Mouse (Mus musculus) limb, embryonic 15.5 days (tissue): Measurements from ENCODE around the gene Xylb. TPM values are rescaled to one million over a fixed set of nuclear protein-coding genes. Genes with fewer than 3 reads are reported as not detected.
"Not testable (repeated sequence)": the region's sequence is repeated elsewhere in the genome, so short reads cannot be mapped to it uniquely, and the experiment has no call there.

Experiments used
- ATAC-seq: fragments of 200-750 bp; cut with Nextera tagmentation; 2 replicates; pipeline ENCODE4 v1.8.0; 2017; ENCODE audit warnings: low read depth, moderate TSS enrichment; ENCODE audit not compliant: insufficient number of reproducible peaks, low FRiP score, low TSS enrichment
- H3K27ac ChIP-seq: fragments of 300-500 bp; sonication (generic); 2 replicates; pipeline ENCODE4 v1.5.1; 2015; ENCODE audit warnings: moderate library complexity, mild to moderate bottlenecking, inconsistent platforms
- H3K27me3 ChIP-seq: fragments of 300-500 bp; sonication (generic); 2 replicates; pipeline ENCODE4 v1.6.1; 2015; ENCODE audit warnings: inconsistent platforms
- H3K36me3 ChIP-seq: fragments of 300-500 bp; sonication (generic); 2 replicates; pipeline ENCODE4 v1.6.1; 2015; ENCODE audit warnings: inconsistent platforms
- H3K4me1 ChIP-seq: fragments of 300-500 bp; sonication (generic); 2 replicates; pipeline ENCODE4 v1.6.1; 2015; ENCODE audit warnings: inconsistent platforms
- H3K4me2 ChIP-seq: fragments of 300-500 bp; sonication (generic); 2 replicates; pipeline ENCODE4 v1.6.1; 2015; ENCODE audit warnings: mild to moderate bottlenecking, inconsistent platforms
- H3K4me3 ChIP-seq: fragments of 300-500 bp; sonication (generic); 2 replicates; pipeline ENCODE4 v1.5.1; 2015; ENCODE audit warnings: mild to moderate bottlenecking, inconsistent platforms
- H3K9ac ChIP-seq: fragments of 300-500 bp; sonication (generic); 2 replicates; pipeline ENCODE4 v1.6.1; 2015; ENCODE audit warnings: inconsistent platforms
- H3K9me3 ChIP-seq: fragments of 300-500 bp; sonication (generic); 2 replicates; pipeline ENCODE4 v1.6.1; 2016; ENCODE audit warnings: inconsistent platforms
- WGBS: fragments of 180-500 bp; shearing (Covaris S2); methylation state at CpG from one replicate; pipeline ENCODE4 v1.1.7; 2015; 5-methylcytosine and 5-hydroxymethylcytosine counted together
- polyA plus RNA-seq: library from polyadenylated mRNA; unstranded; fragments of >200 nt; fragmentation: Nextera tagmentation; extraction: Ambion mirVana; gene quantifications from 2 replicates; pipeline ENCODE4 v1.2.1, GENCODE M21; 2015

The Xylb gene
- polyA plus RNA-seq, 1 experiment from 2014 or later = 4.2 TPM

- Histone ChIP-seq H3K27ac (no peak overlapping the region), H3K36me3 (peaks cover 72% of the 10 kb centered on the region), H3K4me3 (no peak overlapping the region), H3K9ac (no peak overlapping the region), H3K9me3 (no peaks in the 10 kb centered on the region), H3K27me3 (no peaks in the 10 kb centered on the region), H3K4me1 (peaks cover 14% of the 10 kb centered on the region), H3K4me2 (no peak overlapping the region)
- no peak for ATAC-seq
- 96% methylated on average over 8 of the region's 8 CpGs for WGBS
Observed at GRCm38 (mm10) chr9:119346376-119346775, 10.8 kb upstream of the Xylb start.

DNA sequence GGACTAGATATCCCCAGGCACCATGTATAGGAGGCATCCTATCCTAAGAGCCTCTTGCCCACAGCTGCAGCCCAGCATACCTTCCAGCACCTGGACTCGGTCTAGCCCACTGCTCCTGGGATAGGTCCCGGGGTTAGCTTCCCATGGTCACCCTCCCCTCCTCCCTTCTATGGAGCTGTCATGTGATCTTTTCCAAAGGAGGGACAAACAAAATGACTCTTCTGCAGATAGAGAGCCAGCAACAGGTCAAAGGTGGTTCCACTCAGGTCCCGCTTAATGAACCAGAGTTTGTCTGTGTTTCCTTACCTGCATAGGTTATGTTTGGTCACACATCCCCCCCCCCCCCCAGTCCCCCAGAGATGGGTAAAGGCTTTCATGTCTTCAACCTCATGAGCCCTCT lies 6.7 kb upstream of the Xylb start:
- H3K36me3 ChIP-seq = peaks cover 50% of the 10 kb centered on the region

GRCm38 (mm10) chr9:119350947-119351705 lies 6.1 kb upstream of the Xylb start:
- no peak overlapping the region for H3K4me2 ChIP-seq
- H3K27me3 ChIP-seq = no peaks in the 10 kb centered on the region
- no peak overlapping the region for H3K9ac ChIP-seq
- no peak overlapping the region for H3K27ac ChIP-seq
- ATAC-seq = no peak
- no peak overlapping the region for H3K4me3 ChIP-seq
- H3K9me3 ChIP-seq = no peaks in the 10 kb centered on the region
- 87% methylated on average over 10 of the region's 10 CpGs for WGBS
- H3K36me3 ChIP-seq = peaks cover 44% of the 10 kb centered on the region
- H3K4me1 ChIP-seq = no peaks in the 10 kb centered on the region

More for the DNA sequence above, 6.7 kb upstream of the Xylb start:
- no peak overlapping the region for H3K4me2 ChIP-seq
- H3K4me3 ChIP-seq = no peak overlapping the region
- H3K27ac ChIP-seq = no peak overlapping the region
- no peak overlapping the region for H3K9ac ChIP-seq
- no peaks in the 10 kb centered on the region for H3K4me1 ChIP-seq
- H3K9me3 ChIP-seq = no peaks in the 10 kb centered on the region
- WGBS = 92% methylated on average over 3 of the region's 3 CpGs
- ATAC-seq = no peak
- H3K27me3 ChIP-seq = no peaks in the 10 kb centered on the region

- no peaks in the 10 kb centered on the region for H3K4me1 ChIP-seq
- no peaks in the 10 kb centered on the region for H3K27me3 ChIP-seq
- H3K27ac ChIP-seq = no peak overlapping the region
- no peak overlapping the region for H3K4me3 ChIP-seq
- no peak for ATAC-seq
- no peaks in the 10 kb centered on the region for H3K9me3 ChIP-seq
- 27% methylated on average over 4 of the region's 4 CpGs for WGBS
- no peak overlapping the region for H3K4me2 ChIP-seq
- H3K9ac ChIP-seq = no peak overlapping the region
- H3K36me3 ChIP-seq = peaks cover 36% of the 10 kb centered on the region
Observed at GRCm38 (mm10) chr9:119352060-119352459, 5.1 kb upstream of the Xylb start.

DNA sequence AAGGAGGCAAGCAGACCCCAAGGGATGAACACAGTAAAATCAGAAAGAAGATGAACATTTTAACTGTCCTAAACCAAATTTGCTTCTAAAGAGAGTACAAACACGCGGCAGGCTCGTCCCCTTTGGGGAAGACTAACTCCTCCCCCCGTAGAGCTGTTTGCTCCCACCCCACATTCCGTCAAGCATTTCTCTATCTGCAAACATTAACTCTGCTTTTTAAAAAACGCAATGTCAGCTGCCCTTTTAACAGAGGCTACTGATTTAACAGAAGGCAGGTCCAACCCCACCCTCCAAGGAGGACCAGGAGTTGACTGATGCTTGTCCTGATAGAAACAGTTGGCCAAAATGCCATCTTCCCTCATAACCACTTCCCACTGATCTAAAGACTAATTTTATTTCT lies 3.3 kb upstream of the Xylb start:
- 69% methylated on average over 6 of the region's 6 CpGs for WGBS
- no peak overlapping the region for H3K4me2 ChIP-seq
- H3K9ac ChIP-seq = no peak overlapping the region
- H3K4me3 ChIP-seq = no peak overlapping the region
- H3K36me3 ChIP-seq = peaks cover 20% of the 10 kb centered on the region
- H3K27me3 ChIP-seq = no peaks in the 10 kb centered on the region; the same call in 1 of the 2 replicates
- ATAC-seq = no peak
- H3K9me3 ChIP-seq = no peaks in the 10 kb centered on the region
- H3K4me1 ChIP-seq = peaks cover 7% of the 10 kb centered on the region; the same call in 1 of the 2 replicates
- no peak overlapping the region for H3K27ac ChIP-seq

- peaks cover 9% of the 10 kb centered on the region for H3K36me3 ChIP-seq
- no peak for ATAC-seq
- WGBS = 79% methylated on average over 6 of the region's 6 CpGs
- H3K9me3 ChIP-seq = no peaks in the 10 kb centered on the region
- peaks cover 7% of the 10 kb centered on the region; the same call in 1 of the 2 replicates for H3K4me1 ChIP-seq
- H3K27me3 ChIP-seq = no peaks in the 10 kb centered on the region; the same call in 1 of the 2 replicates
- H3K27ac ChIP-seq = no peak overlapping the region
- no peak overlapping the region for H3K9ac ChIP-seq
- H3K4me3 ChIP-seq = no peak overlapping the region
- H3K4me2 ChIP-seq = no peak overlapping the region
Observed at GRCm38 (mm10) chr9:119355943-119356342, 1.2 kb upstream of the Xylb start.

GRCm38 (mm10) chr9:119358058-119358429 lies 863 bp downstream of the Xylb start:
- Histone ChIP-seq H3K27me3 (no peaks in the 10 kb centered on the region; the same call in 1 of the 2 replicates), H3K4me2 (peak overlapping the region; percentile 94), H3K4me1 (peaks cover 7% of the 10 kb centered on the region; the same call in 1 of the 2 replicates), H3K27ac (no peak overlapping the region), H3K4me3 (peak overlapping the region; percentile 73), H3K9me3 (no peaks in the 10 kb centered on the region), H3K36me3 (no peaks in the 10 kb centered on the region), H3K9ac (0 out of 2 replicates have a peak overlapping the region, but pooled peaks have one; percentile 76)
- no peak for ATAC-seq
- 36% methylated on average over 9 of the region's 9 CpGs for WGBS

DNA sequence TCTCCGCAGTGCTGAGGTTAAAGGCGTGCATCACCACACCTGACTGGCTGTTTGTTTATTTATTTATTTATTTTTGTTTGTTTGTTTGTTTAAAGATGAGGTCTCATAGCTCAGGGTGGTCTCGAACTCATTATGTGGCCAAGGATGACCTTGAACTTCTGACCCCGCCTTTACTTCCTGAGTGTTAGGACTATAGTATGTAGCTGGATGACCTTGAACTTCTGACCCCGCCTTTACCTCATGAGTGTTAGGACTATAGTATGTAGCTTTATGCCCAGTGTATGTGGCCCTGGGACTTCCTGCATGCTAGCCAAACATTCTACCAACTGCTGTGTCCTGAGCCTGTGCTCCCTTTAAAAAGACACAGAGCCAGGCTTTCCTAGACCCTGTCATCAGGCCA lies 4.2 kb downstream of the Xylb start:
- Histone ChIP-seq H3K9ac (no peak overlapping the region), H3K27me3 (no peaks in the 10 kb centered on the region; the same call in 1 of the 2 replicates), H3K4me2 (no peak overlapping the region), H3K36me3 (no peaks in the 10 kb centered on the region), H3K27ac (no peak overlapping the region), H3K4me3 (no peak overlapping the region), H3K4me1 (peaks cover 7% of the 10 kb centered on the region; the same call in 1 of the 2 replicates), H3K9me3 (no peaks in the 10 kb centered on the region)
- WGBS = 90% methylated on average over 5 of the region's 5 CpGs
- no peak; the same call in 1 of the 2 replicates for ATAC-seq

DNA sequence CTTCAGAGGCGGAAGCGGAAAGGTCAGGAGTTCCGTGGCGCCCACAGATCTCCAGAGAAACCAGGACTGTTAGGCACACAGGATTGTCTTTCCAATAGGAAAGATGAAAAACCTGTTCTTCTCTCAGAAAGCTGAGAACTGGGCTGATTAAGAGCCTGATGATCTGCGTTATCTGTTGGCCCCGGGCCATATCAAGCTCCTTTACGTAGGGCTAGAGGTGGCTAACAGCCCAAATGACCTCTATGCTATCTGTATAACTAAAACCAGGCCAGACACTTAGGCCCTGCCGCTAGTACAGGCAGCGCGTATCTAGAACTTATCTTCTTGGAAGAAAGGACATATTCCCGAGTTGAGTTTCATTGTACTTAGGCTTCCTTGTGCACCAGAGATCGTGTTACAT lies 6.0 kb downstream of the Xylb start:
- ATAC-seq = no peak
- H3K4me2 ChIP-seq = no peak overlapping the region
- H3K4me3 ChIP-seq = no peak overlapping the region
- H3K9me3 ChIP-seq = no peaks in the 10 kb centered on the region
- no peak overlapping the region for H3K27ac ChIP-seq
- H3K27me3 ChIP-seq = no peaks in the 10 kb centered on the region; the same call in 1 of the 2 replicates
- no peaks in the 10 kb centered on the region for H3K36me3 ChIP-seq
- H3K9ac ChIP-seq = no peak overlapping the region
- peaks cover 2% of the 10 kb centered on the region; the same call in 1 of the 2 replicates for H3K4me1 ChIP-seq
- WGBS = 77% methylated on average over 12 of the region's 12 CpGs

DNA sequence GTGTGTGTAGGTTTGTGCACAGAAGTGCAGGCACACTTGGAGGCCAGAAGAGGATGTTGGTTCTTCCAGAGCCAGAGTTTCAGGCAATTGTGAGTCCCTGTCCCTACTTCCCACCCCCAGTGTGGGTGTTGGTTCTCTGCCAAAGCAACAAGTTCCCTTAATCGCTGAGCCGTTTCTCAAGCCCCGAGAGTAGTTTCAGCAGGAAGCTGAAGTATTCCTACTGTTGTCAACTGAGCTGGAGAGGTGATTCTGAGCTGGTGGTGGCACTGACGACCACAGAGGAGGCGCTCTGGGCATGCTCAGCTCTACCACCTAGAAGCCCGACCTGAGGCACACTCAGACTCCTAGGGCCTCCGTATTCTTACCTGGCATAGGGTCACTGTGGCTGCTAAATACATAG lies 8.1 kb downstream of the Xylb start, which contains the start of gene Slc22a14:
Gene Slc22a14 (minus strand): TSS at position 270 of the 400 bp plus-strand sequence.
- no peak for ATAC-seq
- H3K27ac ChIP-seq = no peak within 1 kb of the TSS
- H3K9me3 ChIP-seq = no peaks in the 10 kb centered on the region
- no peaks in the 10 kb centered on the region for H3K4me1 ChIP-seq
- no peak within 1 kb of the TSS for H3K4me3 ChIP-seq
- H3K9ac ChIP-seq = no peak within 1 kb of the TSS
- H3K36me3 ChIP-seq = no peaks in the 10 kb centered on the region
- H3K4me2 ChIP-seq = no peak within 1 kb of the TSS
- 69% methylated on average over 7 of the region's 7 CpGs for WGBS
- H3K27me3 ChIP-seq = no peaks in the 10 kb centered on the region

- no peak for ATAC-seq
- H3K4me2 ChIP-seq = no peak overlapping the region
- no peak overlapping the region for H3K4me3 ChIP-seq
- H3K4me1 ChIP-seq = no peaks in the 10 kb centered on the region
- H3K9ac ChIP-seq = no peak overlapping the region
- no peaks in the 10 kb centered on the region for H3K27me3 ChIP-seq
- no peaks in the 10 kb centered on the region for H3K9me3 ChIP-seq
- no peak overlapping the region for H3K27ac ChIP-seq
- 90% methylated on average over 3 of the region's 3 CpGs for WGBS
- no peaks in the 10 kb centered on the region for H3K36me3 ChIP-seq
Observed at GRCm38 (mm10) chr9:119368367-119368766, 11.2 kb downstream of the Xylb start.

DNA sequence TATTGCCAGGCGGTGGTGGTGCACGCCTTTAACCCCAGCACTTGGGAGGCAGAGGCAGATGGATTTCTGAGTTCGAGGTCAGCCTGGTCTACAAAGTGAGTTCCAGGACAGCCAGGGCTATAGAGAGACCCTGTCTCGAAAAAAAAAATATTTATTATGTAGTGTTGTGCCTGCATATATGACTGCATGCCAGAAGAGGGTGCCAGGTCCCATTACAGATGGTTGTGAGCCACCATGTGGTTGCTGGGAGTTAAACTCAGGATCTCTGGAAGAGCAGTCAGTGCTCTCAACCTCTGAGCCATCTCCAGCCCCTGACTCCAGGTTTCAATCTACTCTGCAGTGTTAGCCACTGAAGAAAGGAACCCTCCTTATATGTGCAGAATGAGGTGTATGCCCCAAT lies 13.6 kb downstream of the Xylb start:
- H3K27ac ChIP-seq, H3K36me3 ChIP-seq, H3K4me1 ChIP-seq, ATAC-seq, H3K27me3 ChIP-seq, H3K9ac ChIP-seq, H3K9me3 ChIP-seq, H3K4me2 ChIP-seq, H3K4me3 ChIP-seq: not testable (repeated sequence)
- 56% methylated on average over 4 of the region's 4 CpGs for WGBS
